Mouse (Mus musculus) hindbrain, embryonic 10.5 days (tissue): Measurements from ENCODE around the gene 2610318N02Rik. TPM values are rescaled to one million over a fixed set of nuclear protein-coding genes. Genes with fewer than 3 reads are reported as not detected.

Experiments used
- DNase-seq: peaks from one replicate; pipeline ENCODE4 v3.0.0-alpha.2; 2017; ENCODE audit warnings: low spot score
- H3K27ac ChIP-seq: fragments of 300-500 bp; sonication (generic); 2 replicates; pipeline ENCODE4 v1.5.1; 2016; ENCODE audit warnings: mild to moderate bottlenecking, moderate library complexity
- H3K27me3 ChIP-seq: fragments of 300-500 bp; sonication (generic); 2 replicates; pipeline ENCODE4 v1.6.1; 2016; ENCODE audit warnings: mild to moderate bottlenecking; ENCODE audit not compliant: poor library complexity, insufficient read depth, severe bottlenecking
- H3K36me3 ChIP-seq: fragments of 300-500 bp; sonication (generic); 2 replicates; pipeline ENCODE4 v1.6.1; 2016; ENCODE audit warnings: mild to moderate bottlenecking, moderate library complexity
- H3K4me1 ChIP-seq: fragments of 300-500 bp; sonication (generic); replicated peaks from 2 replicates; pipeline ENCODE4 v1.6.1; 2016; ENCODE audit warnings: mild to moderate bottlenecking
- H3K4me3 ChIP-seq: fragments of 300-500 bp; sonication (generic); 2 replicates; pipeline ENCODE4 v1.5.1; 2016; ENCODE audit warnings: mild to moderate bottlenecking, moderate library complexity
- H3K9me3 ChIP-seq: fragments of 300-500 bp; sonication (generic); 2 replicates; pipeline ENCODE4 v1.6.1; 2016; ENCODE audit warnings: mild to moderate bottlenecking, moderate library complexity
- WGBS: fragments of 180-500 bp; shearing (Covaris S2); methylation state at CpG from one replicate; pipeline ENCODE4 v1.1.7; 2016; 5-methylcytosine and 5-hydroxymethylcytosine counted together
- polyA plus RNA-seq: library from polyadenylated mRNA; unstranded; fragments of >200 nt; fragmentation: Nextera tagmentation; extraction: Ambion mirVana; gene quantifications from 2 replicates; pipeline ENCODE4 v1.2.1, GENCODE M21; 2016

The 2610318N02Rik gene
- polyA plus RNA-seq, 1 experiment from 2014 or later, result 146 TPM

DNA sequence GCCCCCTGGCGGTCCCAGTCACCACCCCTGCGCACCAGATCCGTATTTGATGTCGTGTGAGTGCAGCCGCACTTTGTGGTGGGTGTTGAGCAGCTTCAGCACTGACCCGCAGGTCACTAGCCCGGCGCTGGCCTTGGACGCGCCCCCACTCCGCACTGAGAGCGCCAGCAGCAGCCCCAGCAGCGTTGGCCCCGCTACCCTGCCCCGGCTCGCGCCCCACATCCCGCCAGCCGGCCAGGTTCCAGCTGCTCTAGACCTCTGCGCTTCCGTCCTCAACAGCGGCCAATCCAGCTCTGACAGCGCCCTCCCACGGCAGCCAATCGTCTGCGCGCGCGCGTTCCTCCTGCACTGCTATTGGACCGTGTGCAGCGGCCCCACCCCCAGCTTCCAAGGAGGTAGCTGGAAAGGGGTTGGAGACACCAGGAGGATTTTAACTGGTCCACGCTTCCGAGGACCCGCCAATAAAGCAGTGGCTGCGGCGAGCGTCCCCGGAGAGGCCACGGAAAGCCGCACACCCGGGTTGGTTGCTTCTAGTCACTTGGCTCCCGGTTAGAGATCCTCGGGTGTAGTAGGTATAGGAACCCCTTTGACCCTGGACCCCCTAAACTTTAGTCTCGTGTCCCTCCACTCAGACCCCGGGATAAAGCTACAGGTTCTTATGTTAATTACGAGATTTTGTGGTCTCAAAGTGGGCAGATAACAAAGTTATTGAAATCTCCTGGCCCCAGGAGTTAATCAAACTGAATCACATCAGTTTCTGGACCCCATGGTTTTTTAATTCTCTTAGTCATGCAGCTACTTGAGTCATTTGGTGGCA lies 7.3 kb upstream of the 2610318N02Rik start, which contains the start of gene Sdf2l1:
TSS of gene Sdf2l1 (minus strand) at position 295 of the 817 bp plus-strand sequence.
- peak within 1 kb of the TSS; percentile 94 for H3K27ac ChIP-seq
- peak; percentile 99 for DNase-seq
- H3K36me3 ChIP-seq, result peaks cover 12% of the 10 kb centered on the region
- H3K27me3 ChIP-seq, result peaks cover 5% of the 10 kb centered on the region; the same call in 1 of the 2 replicates
- WGBS, result under 1% methylated on average over 47 of the region's 47 CpGs
- peaks cover 23% of the 10 kb centered on the region for H3K4me1 ChIP-seq
- peak within 1 kb of the TSS; percentile 83 for H3K4me3 ChIP-seq
- no peaks in the 10 kb centered on the region for H3K9me3 ChIP-seq

DNA sequence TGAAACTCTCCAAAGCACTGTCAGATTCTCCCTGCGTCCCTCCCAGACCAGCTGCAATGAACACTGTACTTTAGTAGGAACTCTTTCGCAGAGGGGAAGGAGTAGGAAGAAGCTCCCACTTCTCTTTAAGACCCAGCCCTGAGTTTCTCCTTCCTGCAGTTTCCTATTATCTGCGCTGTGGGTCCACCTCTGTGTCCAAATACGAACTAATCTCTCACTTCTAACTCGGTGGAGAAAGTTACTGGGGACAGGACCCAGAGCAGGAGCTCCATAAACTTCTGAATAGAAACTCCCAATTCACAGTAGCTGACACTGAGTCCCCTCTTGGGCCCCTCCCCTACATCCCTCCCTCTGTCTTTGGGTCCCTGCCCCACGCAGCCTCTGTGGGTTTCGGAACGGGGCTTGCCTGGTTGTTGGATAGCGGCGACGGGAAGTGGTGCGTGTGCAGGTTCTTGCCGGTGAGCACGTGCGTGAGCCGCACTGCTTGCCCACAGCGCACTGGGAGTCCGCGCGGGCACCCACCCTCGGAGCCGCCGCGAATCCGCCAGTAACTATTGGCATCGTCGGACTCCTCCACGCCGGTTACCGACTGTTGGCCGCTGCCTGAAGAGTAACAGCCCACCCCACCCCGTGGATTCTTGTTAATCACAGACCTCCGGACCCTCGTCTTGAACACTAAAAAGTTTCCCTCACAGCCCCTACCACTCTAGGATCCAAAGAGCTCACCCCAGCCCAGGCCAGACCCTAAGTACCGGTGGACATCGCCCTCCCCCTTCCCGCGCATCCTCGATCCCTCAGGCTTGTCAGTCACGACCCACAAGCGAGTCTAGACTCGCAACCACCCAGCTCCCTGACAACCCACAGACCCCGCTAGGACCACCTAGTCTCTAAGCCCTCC lies 6.5 kb upstream of the 2610318N02Rik start:
- WGBS, result 5% methylated on average over 43 of the region's 43 CpGs
- Histone ChIP-seq H3K4me3 (peak overlapping the region; percentile 83), H3K27me3 (peaks cover 5% of the 10 kb centered on the region; the same call in 1 of the 2 replicates), H3K4me1 (peaks cover 23% of the 10 kb centered on the region), H3K27ac (peak overlapping the region; percentile 94), H3K36me3 (peaks cover 12% of the 10 kb centered on the region), H3K9me3 (no peaks in the 10 kb centered on the region)
- DNase-seq, result no peak

DNA sequence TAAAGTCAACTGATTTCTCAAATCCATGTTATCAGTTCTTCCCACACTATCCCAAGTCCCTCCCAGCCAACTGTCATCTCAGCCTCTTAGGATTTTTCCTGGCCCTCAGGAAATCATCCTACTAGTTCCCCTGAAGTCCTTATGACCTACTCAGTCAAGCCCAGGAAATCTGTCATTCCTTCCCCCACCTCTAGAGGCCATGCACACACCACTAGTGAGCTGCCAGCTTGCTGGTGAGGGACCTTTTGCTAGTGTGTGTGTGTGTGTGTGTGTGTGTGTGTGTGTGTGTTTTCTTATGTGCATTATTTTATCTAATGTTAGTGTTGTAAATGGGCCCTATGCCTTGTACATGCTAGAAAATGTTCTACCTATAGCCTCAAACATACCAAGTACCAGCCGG lies 2.3 kb upstream of the 2610318N02Rik start:
- Histone ChIP-seq H3K27ac (no peak overlapping the region), H3K9me3 (no peaks in the 10 kb centered on the region), H3K4me3 (no peak overlapping the region), H3K36me3 (peaks cover 22% of the 10 kb centered on the region), H3K27me3 (peaks cover 5% of the 10 kb centered on the region; the same call in 1 of the 2 replicates), H3K4me1 (peaks cover 42% of the 10 kb centered on the region)
- 100% methylated on average over 1 of the region's 1 CpGs for WGBS
- peak; percentile 38 for DNase-seq

DNA sequence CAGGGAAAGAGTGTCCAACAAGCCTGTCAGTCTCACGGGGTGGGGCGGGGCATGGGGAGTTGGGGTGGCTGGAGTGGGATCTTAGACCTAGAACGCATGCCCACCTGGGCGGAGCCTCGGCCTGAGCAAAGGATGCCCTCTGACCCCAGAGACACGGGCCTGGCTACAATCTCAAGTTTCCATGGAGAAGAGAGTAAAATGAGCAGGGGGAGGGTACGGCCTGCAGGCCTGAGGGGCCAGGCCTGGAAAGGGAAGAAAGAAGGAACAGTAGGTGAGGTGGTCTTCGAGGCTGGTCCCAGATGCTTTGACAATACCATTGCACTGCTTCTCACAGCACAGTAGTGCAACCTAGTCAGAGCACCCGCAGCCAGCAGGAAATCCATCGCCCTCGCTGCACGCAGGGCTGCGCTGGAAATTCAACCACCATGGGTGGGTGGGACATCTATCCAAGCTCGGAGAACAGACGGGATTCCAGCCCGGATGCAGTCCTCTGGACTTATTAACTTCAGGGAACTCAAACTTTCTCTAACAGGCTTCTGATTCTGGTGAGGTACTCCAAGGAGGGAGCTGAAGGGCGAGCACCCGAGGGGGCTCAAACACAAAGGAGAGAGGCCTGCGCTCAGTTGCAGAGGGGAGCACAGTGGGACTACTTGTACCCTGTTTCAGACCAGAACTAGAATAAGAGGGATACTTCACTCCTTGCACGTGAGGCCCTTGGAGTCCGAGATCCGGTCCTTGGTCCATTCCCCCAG lies 672 bp downstream of the 2610318N02Rik start:
- peak; percentile 89 for DNase-seq
- WGBS, result 1% methylated on average over 22 of the region's 22 CpGs

DNA sequence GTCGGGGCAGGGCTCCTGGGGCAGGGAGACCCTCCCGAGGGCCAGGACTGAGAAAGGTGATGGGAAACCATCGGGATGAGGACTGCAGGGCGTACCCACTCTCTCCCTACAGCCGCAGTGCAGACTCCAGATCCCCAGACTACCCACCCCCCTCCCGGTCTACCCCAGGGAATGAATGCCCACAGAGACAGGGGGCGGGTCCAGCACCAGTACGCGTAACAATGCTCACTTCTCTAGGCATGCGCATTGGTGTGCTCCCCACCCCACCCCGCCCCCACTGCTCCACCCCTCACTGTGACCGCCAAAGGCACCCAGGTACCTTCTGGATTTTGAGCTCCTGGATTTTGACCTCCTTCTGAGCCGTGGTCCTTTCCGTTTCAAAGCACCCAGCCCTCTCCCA lies 3.4 kb downstream of the 2610318N02Rik start:
- H3K36me3 ChIP-seq, result peaks cover 67% of the 10 kb centered on the region

More for the DNA sequence above, 672 bp downstream of the 2610318N02Rik start:
- H3K9me3 ChIP-seq, result no peaks in the 10 kb centered on the region
- H3K36me3 ChIP-seq, result peaks cover 40% of the 10 kb centered on the region
- H3K4me1 ChIP-seq, result peaks cover 44% of the 10 kb centered on the region
- H3K4me3 ChIP-seq, result peak overlapping the region; percentile 73
- peak overlapping the region; percentile 93 for H3K27ac ChIP-seq
- H3K27me3 ChIP-seq, result no peaks in the 10 kb centered on the region

DNA sequence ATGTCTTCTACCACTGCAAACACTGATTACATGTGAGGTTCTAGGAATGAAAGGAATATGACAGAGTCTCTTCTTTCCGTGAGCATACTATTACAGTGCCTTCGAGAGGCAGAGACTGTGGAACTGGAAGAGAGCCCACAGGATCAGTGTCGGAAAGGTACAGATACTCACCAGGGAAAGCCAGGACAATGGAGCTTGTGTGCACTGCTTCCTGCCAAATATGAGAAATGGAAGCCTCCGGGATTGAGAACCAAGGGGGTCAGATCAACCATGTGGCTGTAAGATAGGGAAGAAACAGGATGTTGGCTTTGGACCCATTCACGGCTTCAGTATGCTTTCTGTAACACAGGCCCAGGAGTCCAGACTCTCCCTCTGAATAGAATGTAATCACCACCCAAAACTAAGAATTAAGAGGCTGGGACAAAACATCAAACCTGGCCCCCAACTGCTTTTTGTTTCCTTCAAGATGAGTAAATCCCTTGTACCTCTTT lies 7.6 kb downstream of the 2610318N02Rik start:
- H3K36me3 ChIP-seq, result peaks cover 99% of the 10 kb centered on the region
- 92% methylated on average over 5 of the region's 5 CpGs for WGBS
- peaks cover 17% of the 10 kb centered on the region for H3K4me1 ChIP-seq
- H3K9me3 ChIP-seq, result no peaks in the 10 kb centered on the region
- no peak for DNase-seq
- no peaks in the 10 kb centered on the region for H3K27me3 ChIP-seq
- H3K4me3 ChIP-seq, result no peak overlapping the region
- no peak overlapping the region for H3K27ac ChIP-seq

More for the DNA sequence above, 3.4 kb downstream of the 2610318N02Rik start:
- no peaks in the 10 kb centered on the region for H3K27me3 ChIP-seq
- H3K27ac ChIP-seq, result peak overlapping the region; percentile 64
- peak overlapping the region; percentile 29; the same call in 1 of the 2 replicates for H3K4me3 ChIP-seq
- no peaks in the 10 kb centered on the region for H3K9me3 ChIP-seq
- DNase-seq, result no peak
- H3K4me1 ChIP-seq, result peaks cover 44% of the 10 kb centered on the region
- 48% methylated on average over 14 of the region's 14 CpGs for WGBS

DNA sequence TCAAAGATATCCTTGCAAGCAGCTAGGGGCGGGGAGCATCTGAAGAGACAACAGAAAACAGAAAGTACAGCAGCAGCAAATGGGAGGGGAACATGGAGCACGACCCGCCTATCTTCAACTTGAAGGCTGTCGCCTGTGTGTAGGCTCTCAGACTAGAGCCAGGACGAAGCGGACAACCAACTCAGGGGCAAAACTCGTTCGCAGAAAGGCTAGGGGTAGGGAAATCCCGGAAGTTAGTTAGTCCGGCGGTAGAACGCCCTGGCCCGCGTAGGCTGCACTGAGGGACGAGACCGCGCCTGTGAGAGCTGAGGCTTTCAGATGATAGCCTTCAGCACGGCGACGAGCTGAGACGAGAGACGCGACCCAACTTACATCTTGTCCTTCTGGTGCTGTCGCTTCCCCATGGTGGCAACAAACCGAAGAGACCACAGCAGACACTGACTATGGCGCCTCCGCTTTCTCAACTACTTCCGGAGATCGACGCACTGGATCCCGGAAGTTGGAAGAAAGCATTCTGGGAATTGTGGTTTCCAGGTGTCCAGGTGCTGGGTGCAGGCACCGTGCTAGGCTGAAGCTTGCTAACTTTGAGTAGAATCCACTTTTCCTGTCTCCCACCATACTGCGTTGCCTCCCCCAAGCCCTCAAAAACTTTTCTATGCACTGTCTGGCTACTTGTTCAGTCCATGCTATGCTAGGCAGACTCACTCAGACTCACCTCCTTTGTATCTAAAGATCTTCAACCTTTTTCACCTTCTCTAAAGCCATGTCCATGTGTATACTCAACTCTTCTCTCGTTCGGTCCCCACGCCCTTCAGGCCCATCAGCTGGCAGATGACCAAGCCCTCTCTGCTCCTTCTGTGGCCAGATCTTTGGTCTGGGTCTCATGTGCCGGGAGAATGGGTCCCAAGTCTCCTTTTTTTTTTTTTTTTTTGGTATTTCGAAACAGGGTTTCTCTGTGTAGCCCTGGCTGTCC lies 13.9 kb downstream of the 2610318N02Rik start, which contains the start of gene Ppil2:
TSS of gene Ppil2 (minus strand) at position 487 of the 973 bp plus-strand sequence.
- no peaks in the 10 kb centered on the region for H3K9me3 ChIP-seq
- peaks cover 10% of the 10 kb centered on the region for H3K4me1 ChIP-seq
- H3K4me3 ChIP-seq, result peak within 1 kb of the TSS; percentile 75
- peak within 1 kb of the TSS; percentile 87 for H3K27ac ChIP-seq
- peaks cover 72% of the 10 kb centered on the region for H3K36me3 ChIP-seq
- H3K27me3 ChIP-seq, result no peaks in the 10 kb centered on the region
- 11% methylated on average over 38 of the region's 38 CpGs for WGBS
- DNase-seq, result peak; percentile 78

DNA sequence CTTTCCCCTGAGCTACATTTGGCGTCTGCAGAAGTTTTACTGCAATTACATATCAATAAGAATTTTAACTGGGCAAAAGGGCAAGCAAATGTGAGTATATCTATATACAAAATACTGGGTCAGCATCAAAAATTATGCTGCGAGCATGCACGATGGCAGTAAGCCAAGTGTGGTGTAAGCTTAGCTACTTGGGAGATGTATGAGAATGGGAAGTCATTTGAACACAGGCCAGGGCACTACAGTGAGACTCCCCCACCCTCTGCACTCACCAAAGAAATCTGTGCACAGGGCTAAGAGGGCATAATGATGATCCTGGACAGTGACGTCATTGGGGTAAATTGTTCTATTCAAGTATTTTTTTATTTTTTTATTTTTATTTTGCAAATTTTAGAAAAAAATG lies 20.4 kb downstream of the 2610318N02Rik start:
- DNase-seq, result no peak
- Histone ChIP-seq H3K27ac (no peak overlapping the region), H3K4me3 (no peak overlapping the region), H3K4me1 (peaks cover 2% of the 10 kb centered on the region), H3K36me3 (peaks cover 96% of the 10 kb centered on the region), H3K9me3 (no peaks in the 10 kb centered on the region), H3K27me3 (no peaks in the 10 kb centered on the region)
- 96% methylated on average over 4 of the region's 4 CpGs for WGBS

DNA sequence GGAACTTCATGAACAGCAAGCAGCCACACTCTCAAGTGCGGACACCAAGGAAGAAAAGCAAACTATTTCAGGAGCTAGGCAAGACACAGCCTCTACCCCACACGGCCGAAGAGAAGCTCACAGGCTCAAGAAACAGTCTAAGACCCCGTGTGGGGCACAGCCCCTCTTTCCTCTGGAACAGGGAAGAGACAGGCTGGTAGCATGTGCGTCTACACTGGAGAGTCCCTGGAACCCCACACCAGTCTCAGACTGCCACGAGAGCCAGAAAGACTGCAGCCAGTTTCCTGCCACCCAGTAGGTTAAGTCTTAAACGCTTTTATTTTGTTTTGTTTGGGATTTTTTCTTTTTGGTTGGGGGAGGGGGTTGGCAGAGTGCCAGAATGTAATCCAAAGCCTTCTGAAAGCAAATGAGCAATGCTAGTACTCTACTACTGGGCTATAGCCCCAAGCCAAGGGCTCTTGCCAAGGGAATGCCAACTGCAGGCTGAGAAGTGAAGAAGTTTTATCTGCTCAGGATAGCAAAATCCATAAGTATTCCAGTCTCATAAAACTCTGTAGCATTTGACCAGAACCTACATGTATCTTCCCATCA lies 22.2 kb downstream of the 2610318N02Rik start:
- Histone ChIP-seq H3K27ac (no peak overlapping the region), H3K4me3 (no peak overlapping the region), H3K4me1 (no peaks in the 10 kb centered on the region), H3K9me3 (no peaks in the 10 kb centered on the region), H3K27me3 (no peaks in the 10 kb centered on the region), H3K36me3 (peaks cover 98% of the 10 kb centered on the region)
- no peak for DNase-seq
- 86% methylated on average over 7 of the region's 7 CpGs for WGBS

DNA sequence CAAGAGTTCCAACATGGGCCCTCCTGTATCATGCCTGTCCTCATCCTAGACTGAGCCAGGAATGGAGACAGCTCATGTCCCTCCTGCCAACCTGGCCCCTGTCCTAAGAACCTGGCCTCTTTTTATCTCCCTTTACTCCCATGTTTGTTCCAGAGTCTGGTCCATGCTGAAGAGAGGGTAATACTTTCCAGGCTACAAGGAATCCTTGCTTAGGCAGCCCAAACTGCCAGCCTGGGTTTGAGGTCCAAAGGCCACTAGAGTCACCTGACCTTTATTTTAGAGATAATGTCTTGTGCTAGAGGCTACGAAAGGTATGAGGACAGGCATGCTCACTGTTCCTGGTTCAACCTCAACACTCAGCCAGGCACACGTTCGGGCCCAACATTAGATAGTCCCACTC lies 28.0 kb downstream of the 2610318N02Rik start:
- H3K4me1 ChIP-seq, result no peaks in the 10 kb centered on the region
- H3K27ac ChIP-seq, result no peak overlapping the region
- no peak for DNase-seq
- H3K27me3 ChIP-seq, result no peaks in the 10 kb centered on the region
- 93% methylated on average over 3 of the region's 3 CpGs for WGBS
- no peak overlapping the region for H3K4me3 ChIP-seq
- no peaks in the 10 kb centered on the region for H3K9me3 ChIP-seq
- H3K36me3 ChIP-seq, result peaks cover 99% of the 10 kb centered on the region

DNA sequence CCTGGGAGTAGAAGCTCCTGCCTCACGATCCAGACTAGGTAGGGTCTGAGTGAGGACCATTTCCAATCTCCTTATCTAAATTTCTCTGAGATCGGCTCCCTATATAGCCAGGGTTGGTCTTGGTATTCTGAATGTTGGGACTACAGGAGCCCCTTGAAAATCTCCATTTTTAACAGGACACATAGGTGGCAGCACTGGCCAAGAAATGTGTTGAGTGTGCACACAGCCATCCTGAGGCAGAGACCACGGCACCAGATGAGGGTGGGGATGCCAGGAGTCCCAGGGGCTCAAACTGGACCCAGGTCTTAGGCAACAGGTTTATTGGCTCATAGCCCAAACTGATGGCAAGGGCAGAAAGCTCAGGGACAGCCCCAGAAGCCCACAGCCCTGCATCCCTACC lies 36.6 kb downstream of the 2610318N02Rik start:
- Histone ChIP-seq H3K36me3 (peaks cover 100% of the 10 kb centered on the region), H3K4me1 (no peaks in the 10 kb centered on the region), H3K9me3 (no peaks in the 10 kb centered on the region), H3K27ac (no peak overlapping the region), H3K4me3 (no peak overlapping the region), H3K27me3 (no peaks in the 10 kb centered on the region)
- DNase-seq, result no peak
- WGBS, result 84% methylated on average over 3 of the region's 3 CpGs
